Mouse (Mus musculus) forebrain, embryonic 16.5 days (tissue): ENCODE measurements around the gene Emp3. TPM values are rescaled to one million over a fixed set of nuclear protein-coding genes. Genes with fewer than 3 reads are reported as not detected.
A peak's percentile ranks its signal among the peaks of the same experiment; 100 is the strongest.

Source experiments
- ATAC-seq: fragments of 200-750 bp; cut with Nextera tagmentation; 2 replicates; pipeline ENCODE4 v1.8.0; 2017; ENCODE audit warnings: mild to moderate bottlenecking, moderate library complexity
- H3K27ac ChIP-seq: fragments of 300-500 bp; sonication (generic); 2 replicates; pipeline ENCODE4 v1.5.1; 2014; ENCODE audit warnings: low read length, control low read depth
- H3K27me3 ChIP-seq: fragments of 300-500 bp; sonication (generic); replicated peaks from 2 replicates; pipeline ENCODE4 v1.6.1; 2014; ENCODE audit warnings: low read length; ENCODE audit not compliant: control insufficient read depth, insufficient read depth
- H3K36me3 ChIP-seq: fragments of 300-500 bp; sonication (generic); 2 replicates; pipeline ENCODE4 v1.6.1; 2014; ENCODE audit not compliant: control insufficient read depth, insufficient read depth
- H3K4me1 ChIP-seq: fragments of 300-500 bp; sonication (generic); replicated peaks from 2 replicates; pipeline ENCODE4 v1.6.1; 2014; ENCODE audit warnings: low read length; ENCODE audit not compliant: control insufficient read depth, insufficient read depth
- H3K4me2 ChIP-seq: fragments of 300-500 bp; sonication (generic); 2 replicates; pipeline ENCODE4 v1.6.1; 2014; ENCODE audit warnings: mild to moderate bottlenecking, low read length, control low read depth
- H3K4me3 ChIP-seq: fragments of 300-500 bp; sonication (generic); replicated peaks from 2 replicates; pipeline ENCODE4 v1.5.1; 2014; ENCODE audit warnings: mild to moderate bottlenecking, low read length, control low read depth
- H3K9ac ChIP-seq: fragments of 300-500 bp; sonication (generic); replicated peaks from 2 replicates; pipeline ENCODE4 v1.6.1; 2014; ENCODE audit warnings: low read depth, low read length, control low read depth
- H3K9me3 ChIP-seq: fragments of 300-500 bp; sonication (generic); 2 replicates; pipeline ENCODE4 v1.6.1; 2016; ENCODE audit warnings: low read length; ENCODE audit not compliant: control insufficient read depth
- WGBS: fragments of 180-500 bp; shearing (Covaris S2); extraction: QIAGEN DNeasy Blood & Tissue Kit; methylation state at CpG from one replicate; pipeline ENCODE4 v1.1.7; 2014; 5-methylcytosine and 5-hydroxymethylcytosine counted together
- polyA plus RNA-seq: library from polyadenylated mRNA; unstranded; fragments of >200 nt; fragmentation: Nextera tagmentation; extraction: Ambion mirVana; gene quantifications from 2 replicates; pipeline ENCODE4 v1.2.1, GENCODE M21; 2015

Gene Emp3
- polyA plus RNA-seq, 1 experiment from 2014 or later, result 19.2 TPM

- no peaks in the 10 kb centered on the region for H3K27me3 ChIP-seq
- peaks cover 29% of the 10 kb centered on the region for H3K4me1 ChIP-seq
- H3K9me3 ChIP-seq, result no peaks in the 10 kb centered on the region
- H3K36me3 ChIP-seq, result no peaks in the 10 kb centered on the region
- no peak overlapping the region for H3K4me2 ChIP-seq
- no peak overlapping the region for H3K4me3 ChIP-seq
- H3K9ac ChIP-seq, result no peak overlapping the region
- ATAC-seq, result no peak
- H3K27ac ChIP-seq, result peak overlapping the region; percentile 90
- WGBS, result 89% methylated on average over 15 of the region's 15 CpGs
Measured at GRCm38 (mm10) chr7:45917926-45918325, 3.3 kb downstream of the Emp3 start.

GRCm38 (mm10) chr7:45917004-45917704 is 4.0 kb downstream of the Emp3 start:
- Histone ChIP-seq H3K4me3 (peak overlapping the region; percentile 40), H3K27me3 (no peaks in the 10 kb centered on the region), H3K27ac (peak overlapping the region; percentile 90), H3K9ac (peak overlapping the region; percentile 64; the same call in 1 of the 2 replicates), H3K9me3 (no peaks in the 10 kb centered on the region), H3K4me2 (peak overlapping the region; percentile 62), H3K4me1 (peaks cover 22% of the 10 kb centered on the region), H3K36me3 (no peaks in the 10 kb centered on the region)
- 33% methylated on average over 13 of the region's 13 CpGs for WGBS
- no peak; the same call in 1 of the 2 replicates for ATAC-seq

GRCm38 (mm10) chr7:45916056-45917003 is 4.9 kb downstream of the Emp3 start:
- Histone ChIP-seq H3K4me3 (peak overlapping the region; percentile 40), H3K27ac (peak overlapping the region; percentile 90), H3K27me3 (no peaks in the 10 kb centered on the region), H3K36me3 (no peaks in the 10 kb centered on the region), H3K4me1 (peaks cover 22% of the 10 kb centered on the region), H3K9me3 (no peaks in the 10 kb centered on the region), H3K4me2 (peak overlapping the region; percentile 62), H3K9ac (peak overlapping the region; percentile 64)
- peak; percentile 90 for ATAC-seq
- WGBS, result 26% methylated on average over 26 of the region's 26 CpGs

GRCm38 (mm10) chr7:45915011-45915410 is 6.2 kb downstream of the Emp3 start:
- no peak for ATAC-seq
- WGBS, result 91% methylated on average over 5 of the region's 5 CpGs

GRCm38 (mm10) chr7:45914067-45914466 is 7.1 kb downstream of the Emp3 start:
- no peak for ATAC-seq
- no peak overlapping the region for H3K4me2 ChIP-seq

More at GRCm38 (mm10) chr7:45915011-45915410, 6.2 kb downstream of the Emp3 start:
- Histone ChIP-seq H3K36me3 (peaks cover 4% of the 10 kb centered on the region; the same call in 1 of the 2 replicates), H3K4me3 (no peak overlapping the region), H3K4me1 (peaks cover 22% of the 10 kb centered on the region), H3K27ac (no peak overlapping the region), H3K4me2 (no peak overlapping the region), H3K27me3 (no peaks in the 10 kb centered on the region), H3K9ac (no peak overlapping the region), H3K9me3 (no peaks in the 10 kb centered on the region)

GRCm38 (mm10) chr7:45909145-45909544 is 12.1 kb downstream of the Emp3 start:
- Histone ChIP-seq H3K9ac (no peak overlapping the region), H3K27me3 (no peaks in the 10 kb centered on the region), H3K36me3 (peaks cover 4% of the 10 kb centered on the region; the same call in 1 of the 2 replicates), H3K9me3 (no peaks in the 10 kb centered on the region), H3K4me1 (no peaks in the 10 kb centered on the region), H3K4me2 (no peak overlapping the region), H3K27ac (no peak overlapping the region), H3K4me3 (no peak overlapping the region)
- no peak for ATAC-seq
- 96% methylated on average over 16 of the region's 16 CpGs for WGBS

More at GRCm38 (mm10) chr7:45914067-45914466, 7.1 kb downstream of the Emp3 start:
- 90% methylated on average over 6 of the region's 6 CpGs for WGBS
- H3K9ac ChIP-seq, result no peak overlapping the region
- peaks cover 4% of the 10 kb centered on the region; the same call in 1 of the 2 replicates for H3K36me3 ChIP-seq
- no peaks in the 10 kb centered on the region for H3K27me3 ChIP-seq
- H3K27ac ChIP-seq, result no peak overlapping the region
- H3K4me3 ChIP-seq, result no peak overlapping the region
- no peaks in the 10 kb centered on the region for H3K9me3 ChIP-seq
- H3K4me1 ChIP-seq, result peaks cover 22% of the 10 kb centered on the region

- no peak overlapping the region for H3K4me3 ChIP-seq
- H3K9ac ChIP-seq, result no peak overlapping the region
- no peaks in the 10 kb centered on the region for H3K4me1 ChIP-seq
- no peak for ATAC-seq
- H3K9me3 ChIP-seq, result no peaks in the 10 kb centered on the region
- H3K27ac ChIP-seq, result no peak overlapping the region
- H3K36me3 ChIP-seq, result peaks cover 4% of the 10 kb centered on the region; the same call in 1 of the 2 replicates
- no peak overlapping the region for H3K4me2 ChIP-seq
- H3K27me3 ChIP-seq, result no peaks in the 10 kb centered on the region
Measured at GRCm38 (mm10) chr7:45908384-45908783, 12.8 kb downstream of the Emp3 start.

GRCm38 (mm10) chr7:45906622-45907021 is 14.6 kb downstream of the Emp3 start:
- WGBS, result 93% methylated on average over 9 of the region's 9 CpGs
- H3K27ac ChIP-seq, result no peak overlapping the region
- H3K4me3 ChIP-seq, result no peak overlapping the region
- peaks cover 4% of the 10 kb centered on the region; the same call in 1 of the 2 replicates for H3K36me3 ChIP-seq
- no peaks in the 10 kb centered on the region for H3K4me1 ChIP-seq
- ATAC-seq, result no peak
- H3K4me2 ChIP-seq, result no peak overlapping the region
- no peaks in the 10 kb centered on the region for H3K9me3 ChIP-seq
- H3K27me3 ChIP-seq, result no peaks in the 10 kb centered on the region
- H3K9ac ChIP-seq, result no peak overlapping the region

GRCm38 (mm10) chr7:45902481-45903002 is 18.7 kb downstream of the Emp3 start:
- Histone ChIP-seq H3K4me2 (no peak overlapping the region), H3K27ac (no peak overlapping the region), H3K27me3 (no peaks in the 10 kb centered on the region)

More at GRCm38 (mm10) chr7:45902481-45903002, 18.7 kb downstream of the Emp3 start:
- Histone ChIP-seq H3K9me3 (no peaks in the 10 kb centered on the region), H3K4me1 (peaks cover 2% of the 10 kb centered on the region), H3K4me3 (no peak overlapping the region), H3K36me3 (no peaks in the 10 kb centered on the region), H3K9ac (no peak overlapping the region)
- 77% methylated on average over 12 of the region's 12 CpGs for WGBS
- no peak for ATAC-seq
